Mouse (Mus musculus) myocyte (in vitro differentiated cells): Measurements from ENCODE around the gene Cd209f. TPM values are rescaled to one million over a fixed set of nuclear protein-coding genes. Genes with fewer than 3 reads are reported as not detected.
"Not testable (repeated sequence)": the region's sequence is repeated elsewhere in the genome, so short reads cannot be mapped to it uniquely, and the experiment has no call there.

Experiments used
- H3K27me3 ChIP-seq: one replicate; pipeline ENCODE4 v1.6.1; 2011; ENCODE audit not compliant: control insufficient read depth, insufficient read depth, insufficient read length
- H3K36me3 ChIP-seq: one replicate; pipeline ENCODE4 v1.6.1; 2011; ENCODE audit not compliant: control insufficient read depth, insufficient read depth
- H3K4me2 ChIP-seq: one replicate; pipeline ENCODE4 v1.6.1; 2011; ENCODE audit warnings: low read depth, control low read depth
- H3K4me3 ChIP-seq: one replicate; pipeline ENCODE4 v1.5.1; 2011; ENCODE audit warnings: mild to moderate bottlenecking, control low read depth, moderate library complexity
- H3K79me2 ChIP-seq: one replicate; pipeline ENCODE4 v1.6.1; 2011; ENCODE audit not compliant: control insufficient read depth, insufficient read depth
- H3ac ChIP-seq: one replicate; pipeline ENCODE4 v1.6.1; 2011; ENCODE audit not compliant: control insufficient read depth, insufficient read length
- CEBPB ChIP-seq: IDR thresholded peaks from 2 replicates; pipeline ENCODE4 v1.6.1; 2011; ENCODE audit warnings: mild to moderate bottlenecking, moderate library complexity; ENCODE audit not compliant: poor library complexity, insufficient read depth, severe bottlenecking
- E2F4 ChIP-seq: IDR thresholded peaks from one replicate; pipeline ENCODE4 v1.6.1; 2011; ENCODE audit warnings: mild to moderate bottlenecking, control low read depth, moderate library complexity; ENCODE audit not compliant: insufficient read depth
- MAX ChIP-seq: IDR thresholded peaks from one replicate; pipeline ENCODE4 v1.6.1; 2011; ENCODE audit warnings: low read depth, mild to moderate bottlenecking, control low read depth
- MYOD1 ChIP-seq, 3 experiments: IDR thresholded peaks; one replicate each; pipeline ENCODE4 v1.6.1; 2011; ENCODE audit warnings: control low read depth in 2 of 3, low read depth in 2 of 3, mild to moderate bottlenecking in 2 of 3, moderate library complexity in 1 of 3; ENCODE audit not compliant: insufficient read length in 2 of 3, control insufficient read depth in 1 of 3
- MYOG ChIP-seq, 3 experiments: IDR thresholded peaks; one replicate each; pipeline ENCODE4 v1.6.1; 2011; ENCODE audit warnings: control low read depth in 2 of 3, low read depth in 2 of 3, mild to moderate bottlenecking in 2 of 3; ENCODE audit not compliant: insufficient read length in 2 of 3, control insufficient read depth in 1 of 3, insufficient read depth in 1 of 3
- POLR2A ChIP-seq: IDR thresholded peaks from one replicate; pipeline ENCODE4 v1.6.1; 2011; ENCODE audit warnings: low read depth, mild to moderate bottlenecking, control low read depth, moderate library complexity; ENCODE audit not compliant: insufficient read length
- POLR2AphosphoS2 ChIP-seq: IDR thresholded peaks from one replicate; pipeline ENCODE4 v1.6.1; 2011; ENCODE audit warnings: low read depth, control low read depth; ENCODE audit not compliant: insufficient read length
- REST ChIP-seq: IDR thresholded peaks from one replicate; pipeline ENCODE4 v1.6.1; 2011; ENCODE audit warnings: mild to moderate bottlenecking, control low read depth, moderate library complexity; ENCODE audit not compliant: insufficient read depth, insufficient read length
- SRF ChIP-seq: IDR thresholded peaks from one replicate; pipeline ENCODE4 v1.6.1; 2011; ENCODE audit warnings: low read depth; ENCODE audit not compliant: control insufficient read depth, insufficient read length
- TCF12 ChIP-seq: IDR thresholded peaks from one replicate; pipeline ENCODE4 v1.6.1; 2011; ENCODE audit warnings: mild to moderate bottlenecking, control low read depth; ENCODE audit not compliant: poor library complexity, insufficient read depth, severe bottlenecking
- TCF3 ChIP-seq: IDR thresholded peaks from one replicate; pipeline ENCODE4 v1.6.1; 2011; ENCODE audit warnings: low read depth, control low read depth; ENCODE audit not compliant: insufficient read length
- USF1 ChIP-seq: IDR thresholded peaks from one replicate; pipeline ENCODE4 v1.6.1; 2011; ENCODE audit warnings: low read depth, mild to moderate bottlenecking, control low read depth, moderate library complexity
- polyA plus RNA-seq: library from polyadenylated mRNA; unstranded; fragments of >200 nt; fragmentation: generic; extraction: Trizol; gene quantifications from one replicate; pipeline ENCODE4 v1.2.1, GENCODE M21; 2012; ENCODE audit warnings: missing spikeins

The Cd209f gene
- polyA plus RNA-seq, 1 experiment: not detected

GRCm38 (mm10) chr8:4133798-4134197, 28.2 kb upstream of the Cd209f start, which contains the start of gene Cd209g:
Gene Cd209g (plus strand): TSS chr8:4134098.
- Histone ChIP-seq H3ac (no peak within 1 kb of the TSS), H3K79me2 (no peaks in the 10 kb centered on the region), H3K4me2 (no peak within 1 kb of the TSS), H3K36me3 (no peaks in the 10 kb centered on the region), H3K4me3 (no peak within 1 kb of the TSS), H3K27me3 (no peaks in the 10 kb centered on the region)
- TF ChIP-seq POLR2AphosphoS2: no peak
- TF ChIP-seq MYOD1 (IDR thresholded peaks at IDR 0.05; ENCODE audit: control insufficient read depth in 1 of 3, insufficient read length in 2 of 3, low read depth in 2 of 3): no peak
- no peak for TF ChIP-seq TCF3
- no peak for TF ChIP-seq POLR2A
- TF ChIP-seq REST: no peak
- no peak for TF ChIP-seq USF1
- TF ChIP-seq E2F4: no peak
- TF ChIP-seq SRF: no peak
- TF ChIP-seq MYOG (IDR thresholded peaks at IDR 0.05; ENCODE audit: control insufficient read depth in 1 of 3, insufficient read depth in 1 of 3, insufficient read length in 2 of 3, low read depth in 2 of 3): no peak
- no peak for TF ChIP-seq MAX
- no peak for TF ChIP-seq CEBPB
- TF ChIP-seq TCF12: no peak

GRCm38 (mm10) chr8:4088514-4088913, 17.1 kb downstream of the Cd209f start:
- H3K36me3 ChIP-seq, H3K79me2 ChIP-seq, H3ac ChIP-seq, H3K4me3 ChIP-seq, H3K4me2 ChIP-seq, H3K27me3 ChIP-seq: not testable (repeated sequence)

GRCm38 (mm10) chr8:4087180-4087722, 18.4 kb downstream of the Cd209f start:
- H3K4me2 ChIP-seq, H3K79me2 ChIP-seq, H3K36me3 ChIP-seq, H3ac ChIP-seq, H3K27me3 ChIP-seq, H3K4me3 ChIP-seq: not testable (repeated sequence)

Other genes starting within 250 kb of the Cd209f start
- gene Cd209d, start 227.3 kb downstream of the Cd209f start, polyA plus RNA-seq: not detected
- gene Cd209b, start 179.0 kb downstream of the Cd209f start, polyA plus RNA-seq: not detected
- gene Cd209c, start 151.1 kb downstream of the Cd209f start, polyA plus RNA-seq: not detected
- gene Cd209g, start 28.3 kb upstream of the Cd209f start, polyA plus RNA-seq: not detected
- 18.0 TPM for gene Evi5l, start 60.7 kb upstream of the Cd209f start, polyA plus RNA-seq
- gene Prr36, start 111.6 kb upstream of the Cd209f start, polyA plus RNA-seq: 0.19 TPM
- 2.4 TPM for gene Lrrc8e, start 121.0 kb upstream of the Cd209f start, polyA plus RNA-seq
- gene Map2k7, start 132.9 kb upstream of the Cd209f start, polyA plus RNA-seq: 35.0 TPM
- 0.36 TPM for gene Gm49320, start 133.0 kb upstream of the Cd209f start, polyA plus RNA-seq
- 1.4 TPM for gene Tgfbr3l, start 142.4 kb upstream of the Cd209f start, polyA plus RNA-seq
- 36.2 TPM for gene Snapc2, start 147.2 kb upstream of the Cd209f start, polyA plus RNA-seq
- 32.6 TPM for gene Ctxn1, start 153.4 kb upstream of the Cd209f start, polyA plus RNA-seq
- 45.6 TPM for gene Timm44, start 170.1 kb upstream of the Cd209f start, polyA plus RNA-seq
- 6.7 TPM for gene Ccl25, start 219.4 kb upstream of the Cd209f start, polyA plus RNA-seq
- gene Elavl1, start 219.6 kb upstream of the Cd209f start, polyA plus RNA-seq: 44.2 TPM